Mouse (Mus musculus) embryo, embryonic 10 days (tissue): ENCODE measurements at regions not wholly inside any gene's neighbourhood (a gene's known extent, or its start where the extent isn't known, plus 50 kb on each side); places are given as distances from the start of the nearest gene placed in this dataset.

Experiments used
- DNase-seq: peaks from one replicate; pipeline ENCODE4 v3.0.0-alpha.2; 2015; ENCODE audit warnings: low spot score

- no peak for DNase-seq
Observed at GRCm38 (mm10) chr19:28111263-28112180, 100.6 kb upstream of the Rfx3 start.

- DNase-seq, result peak; percentile 44
Observed at GRCm38 (mm10) chr19:28095620-28096019, 84.7 kb upstream of the Rfx3 start.

GRCm38 (mm10) chr19:28092252-28092651, 81.3 kb upstream of the Rfx3 start:
- no peak for DNase-seq

GRCm38 (mm10) chr19:28087607-28088546, 76.9 kb upstream of the Rfx3 start:
- DNase-seq, result no peak

- DNase-seq, result no peak
Observed at GRCm38 (mm10) chr19:28070386-28070785, 59.4 kb upstream of the Rfx3 start.
